Mouse (Mus musculus) intestine, embryonic 15.5 days (tissue): ENCODE measurements at regions not wholly inside any gene's neighbourhood (a gene's known extent, or its start where the extent isn't known, plus 50 kb on each side); places are given as distances from the start of the nearest gene placed in this dataset.
A peak's percentile ranks its signal among the peaks of the same experiment; 100 is the strongest.

Source experiments
- ATAC-seq: fragments of 200-750 bp; cut with Nextera tagmentation; 2 replicates; pipeline ENCODE4 v1.8.0; 2017; ENCODE audit warnings: moderate TSS enrichment, moderate library complexity
- H3K27ac ChIP-seq: fragments of 300-500 bp; sonication (generic); 2 replicates; pipeline ENCODE4 v1.5.1; 2015; ENCODE audit warnings: mild to moderate bottlenecking, inconsistent platforms
- H3K27me3 ChIP-seq: fragments of 300-500 bp; sonication (generic); replicated peaks from 2 replicates; pipeline ENCODE4 v1.6.1; 2015; ENCODE audit warnings: inconsistent platforms
- H3K36me3 ChIP-seq: fragments of 300-500 bp; sonication (generic); 2 replicates; pipeline ENCODE4 v1.6.1; 2015; ENCODE audit warnings: inconsistent platforms
- H3K4me1 ChIP-seq: fragments of 300-500 bp; sonication (generic); replicated peaks from 2 replicates; pipeline ENCODE4 v1.6.1; 2015; ENCODE audit warnings: inconsistent platforms
- H3K4me2 ChIP-seq: fragments of 300-500 bp; sonication (generic); replicated peaks from 2 replicates; pipeline ENCODE4 v1.6.1; 2015; ENCODE audit warnings: mild to moderate bottlenecking, inconsistent platforms
- H3K4me3 ChIP-seq: fragments of 300-500 bp; sonication (generic); replicated peaks from 2 replicates; pipeline ENCODE4 v1.5.1; 2015; ENCODE audit warnings: inconsistent platforms
- H3K9ac ChIP-seq: fragments of 300-500 bp; sonication (generic); 2 replicates; pipeline ENCODE4 v1.6.1; 2015; ENCODE audit warnings: inconsistent platforms
- H3K9me3 ChIP-seq: fragments of 300-500 bp; sonication (generic); 2 replicates; pipeline ENCODE4 v1.6.1; 2016; ENCODE audit warnings: inconsistent platforms
- WGBS: fragments of 180-500 bp; shearing (Covaris S2); methylation state at CpG from one replicate; pipeline ENCODE4 v1.1.7; 2015; 5-methylcytosine and 5-hydroxymethylcytosine counted together

GRCm38 (mm10) chr11:111282283-111282682 is 216.3 kb downstream of the Kcnj2 start:
- 65% methylated on average over 2 of the region's 2 CpGs for WGBS
- no peaks in the 10 kb centered on the region for H3K27me3 ChIP-seq
- H3K4me2 ChIP-seq = no peak overlapping the region
- H3K27ac ChIP-seq = no peak overlapping the region
- ATAC-seq = no peak
- H3K9me3 ChIP-seq = no peaks in the 10 kb centered on the region
- no peaks in the 10 kb centered on the region for H3K36me3 ChIP-seq
- no peak overlapping the region for H3K4me3 ChIP-seq
- H3K9ac ChIP-seq = no peak overlapping the region
- H3K4me1 ChIP-seq = no peaks in the 10 kb centered on the region

- Histone ChIP-seq H3K4me2 (no peak overlapping the region), H3K27ac (no peak overlapping the region), H3K9ac (no peak overlapping the region), H3K36me3 (no peaks in the 10 kb centered on the region), H3K9me3 (no peaks in the 10 kb centered on the region), H3K4me1 (no peaks in the 10 kb centered on the region), H3K27me3 (no peaks in the 10 kb centered on the region), H3K4me3 (no peak overlapping the region)
- ATAC-seq = no peak
These were observed 224.6 kb downstream of the Kcnj2 start for GRCm38 (mm10) chr11:111290537-111290936.

- H3K9me3 ChIP-seq = no peaks in the 10 kb centered on the region
- no peak overlapping the region for H3K27ac ChIP-seq
- no peak overlapping the region for H3K4me3 ChIP-seq
- 28% methylated on average over 9 of the region's 9 CpGs for WGBS
- no peaks in the 10 kb centered on the region for H3K27me3 ChIP-seq
- peak overlapping the region; percentile 19; the same call in 1 of the 2 replicates for H3K4me2 ChIP-seq
- no peaks in the 10 kb centered on the region for H3K4me1 ChIP-seq
- no peaks in the 10 kb centered on the region for H3K36me3 ChIP-seq
- no peak overlapping the region for H3K9ac ChIP-seq
- no peak for ATAC-seq
These were observed 230.4 kb downstream of the Kcnj2 start for GRCm38 (mm10) chr11:111296309-111296721.

- WGBS = 52% methylated on average over 3 of the region's 3 CpGs
- H3K9ac ChIP-seq = no peak overlapping the region
- no peaks in the 10 kb centered on the region for H3K4me1 ChIP-seq
- H3K4me2 ChIP-seq = no peak overlapping the region
- H3K36me3 ChIP-seq = no peaks in the 10 kb centered on the region
- H3K27ac ChIP-seq = no peak overlapping the region
- no peaks in the 10 kb centered on the region for H3K9me3 ChIP-seq
- H3K4me3 ChIP-seq = no peak overlapping the region
- ATAC-seq = no peak
- no peaks in the 10 kb centered on the region for H3K27me3 ChIP-seq
These were observed 246.8 kb downstream of the Kcnj2 start for GRCm38 (mm10) chr11:111312802-111313201.

- no peak overlapping the region for H3K27ac ChIP-seq
- ATAC-seq = no peak
- WGBS = 67% methylated on average over 3 of the region's 3 CpGs
- no peaks in the 10 kb centered on the region for H3K9me3 ChIP-seq
- no peak overlapping the region for H3K4me2 ChIP-seq
- H3K27me3 ChIP-seq = no peaks in the 10 kb centered on the region
- H3K9ac ChIP-seq = no peak overlapping the region
- H3K36me3 ChIP-seq = no peaks in the 10 kb centered on the region
- H3K4me3 ChIP-seq = no peak overlapping the region
- no peaks in the 10 kb centered on the region for H3K4me1 ChIP-seq
These were observed 247.6 kb downstream of the Kcnj2 start for GRCm38 (mm10) chr11:111313566-111313965.

- ATAC-seq = no peak
- Histone ChIP-seq H3K36me3 (no peaks in the 10 kb centered on the region), H3K27me3 (no peaks in the 10 kb centered on the region), H3K4me2 (no peak overlapping the region), H3K9ac (no peak overlapping the region), H3K9me3 (no peaks in the 10 kb centered on the region), H3K4me3 (no peak overlapping the region), H3K4me1 (no peaks in the 10 kb centered on the region), H3K27ac (no peak overlapping the region)
- 53% methylated on average over 5 of the region's 5 CpGs for WGBS
These were observed 255.6 kb downstream of the Kcnj2 start for GRCm38 (mm10) chr11:111321576-111321975.

GRCm38 (mm10) chr11:111324453-111325010 is 258.6 kb downstream of the Kcnj2 start:
- no peak for ATAC-seq
- WGBS = 81% methylated on average over 5 of the region's 5 CpGs
- Histone ChIP-seq H3K27me3 (no peaks in the 10 kb centered on the region), H3K4me3 (no peak overlapping the region), H3K9me3 (no peaks in the 10 kb centered on the region), H3K4me2 (no peak overlapping the region), H3K36me3 (no peaks in the 10 kb centered on the region), H3K27ac (no peak overlapping the region), H3K4me1 (no peaks in the 10 kb centered on the region), H3K9ac (no peak overlapping the region)

- Histone ChIP-seq H3K9me3 (no peaks in the 10 kb centered on the region), H3K4me2 (no peak overlapping the region), H3K9ac (no peak overlapping the region), H3K27ac (no peak overlapping the region), H3K4me3 (no peak overlapping the region), H3K36me3 (no peaks in the 10 kb centered on the region), H3K27me3 (no peaks in the 10 kb centered on the region), H3K4me1 (no peaks in the 10 kb centered on the region)
- 62% methylated on average over 3 of the region's 3 CpGs for WGBS
- no peak for ATAC-seq
These were observed 261.0 kb downstream of the Kcnj2 start for GRCm38 (mm10) chr11:111326915-111327314.

- WGBS = 70% methylated on average over 1 of the region's 1 CpGs
- H3K4me1 ChIP-seq = no peaks in the 10 kb centered on the region
- no peak for ATAC-seq
These were observed 262.3 kb downstream of the Kcnj2 start for GRCm38 (mm10) chr11:111328258-111328657.

GRCm38 (mm10) chr11:111331592-111331991 is 265.6 kb downstream of the Kcnj2 start:
- Histone ChIP-seq H3K4me2 (no peak overlapping the region), H3K9ac (no peak overlapping the region), H3K4me3 (no peak overlapping the region), H3K27me3 (no peaks in the 10 kb centered on the region), H3K36me3 (no peaks in the 10 kb centered on the region), H3K27ac (no peak overlapping the region), H3K4me1 (no peaks in the 10 kb centered on the region), H3K9me3 (no peaks in the 10 kb centered on the region)
- ATAC-seq = no peak

More at GRCm38 (mm10) chr11:111328258-111328657, 262.3 kb downstream of the Kcnj2 start:
- H3K27ac ChIP-seq = no peak overlapping the region
- no peak overlapping the region for H3K4me2 ChIP-seq
- H3K9ac ChIP-seq = no peak overlapping the region
- H3K27me3 ChIP-seq = no peaks in the 10 kb centered on the region
- H3K4me3 ChIP-seq = no peak overlapping the region
- no peaks in the 10 kb centered on the region for H3K36me3 ChIP-seq
- H3K9me3 ChIP-seq = no peaks in the 10 kb centered on the region

GRCm38 (mm10) chr11:111333021-111333420 is 267.1 kb downstream of the Kcnj2 start:
- Histone ChIP-seq H3K27ac (no peak overlapping the region), H3K4me2 (no peak overlapping the region), H3K36me3 (no peaks in the 10 kb centered on the region), H3K9me3 (no peaks in the 10 kb centered on the region), H3K9ac (no peak overlapping the region), H3K27me3 (no peaks in the 10 kb centered on the region), H3K4me3 (no peak overlapping the region), H3K4me1 (no peaks in the 10 kb centered on the region)
- ATAC-seq = no peak
- 67% methylated on average over 3 of the region's 3 CpGs for WGBS

- Histone ChIP-seq H3K9me3 (no peaks in the 10 kb centered on the region), H3K4me2 (no peak overlapping the region), H3K27me3 (no peaks in the 10 kb centered on the region), H3K36me3 (no peaks in the 10 kb centered on the region), H3K9ac (no peak overlapping the region), H3K27ac (no peak overlapping the region), H3K4me3 (no peak overlapping the region), H3K4me1 (no peaks in the 10 kb centered on the region)
- 64% methylated on average over 1 of the region's 1 CpGs for WGBS
- ATAC-seq = peak; percentile 65
These were observed 281.6 kb downstream of the Kcnj2 start for GRCm38 (mm10) chr11:111347562-111347961.

GRCm38 (mm10) chr11:111350028-111350427 is 284.1 kb downstream of the Kcnj2 start:
- Histone ChIP-seq H3K27me3 (no peaks in the 10 kb centered on the region), H3K4me2 (no peak overlapping the region), H3K9ac (no peak overlapping the region), H3K4me1 (no peaks in the 10 kb centered on the region), H3K4me3 (no peak overlapping the region), H3K9me3 (no peaks in the 10 kb centered on the region), H3K36me3 (no peaks in the 10 kb centered on the region), H3K27ac (no peak overlapping the region)
- no peak for ATAC-seq
- WGBS = 42% methylated on average over 4 of the region's 4 CpGs
